Mouse (Mus musculus): ENCODE measurements at regions not wholly inside any gene's neighbourhood (a gene's known extent, or its start where the extent isn't known, plus 50 kb on each side); places are given as distances from the start of the nearest gene placed in this dataset.

DNA sequence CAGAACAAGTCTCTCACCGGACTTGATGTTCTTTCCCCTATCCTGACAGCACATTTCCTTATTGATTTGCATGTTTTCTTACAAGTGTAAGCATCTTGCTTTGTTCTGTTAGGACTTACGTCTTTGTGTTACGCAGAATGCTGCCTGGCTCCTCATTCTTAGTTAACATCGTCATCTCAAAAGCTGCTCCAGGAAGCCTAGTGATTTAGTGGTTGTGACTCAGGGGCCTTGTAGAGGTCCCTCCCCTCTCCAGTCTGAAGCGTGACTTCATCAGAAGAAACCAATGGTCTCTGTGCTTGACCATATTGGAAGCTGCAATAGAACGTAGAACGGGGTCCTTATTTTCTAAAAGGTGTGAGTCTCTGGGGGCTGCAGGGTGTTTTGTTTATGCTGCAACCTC lies 122.9 kb downstream of the Tmem38b start:
- no peak for TF ChIP-seq CTCF (IDR thresholded peaks at IDR 0.05; ENCODE audit: low read depth)
- no peak for TF ChIP-seq EP300 (optimal IDR thresholded peaks at IDR 0.05)

Data from stomach, postnatal 0 days (tissue).